Mouse (Mus musculus) CD4-positive naive resting alpha-beta T cell, adult 76 days (primary cell): ENCODE measurements around the gene Alg5. TPM values are rescaled to one million over a fixed set of nuclear protein-coding genes. Genes with fewer than 3 reads are reported as not detected.

Experiments
- total RNA-seq: library from RNA; stranded (reverse); gene quantifications from one replicate; pipeline ENCODE4 v1.2.4, GENCODE M21; 2023

Gene Alg5
- total RNA-seq, result 25.6 TPM

DNA sequence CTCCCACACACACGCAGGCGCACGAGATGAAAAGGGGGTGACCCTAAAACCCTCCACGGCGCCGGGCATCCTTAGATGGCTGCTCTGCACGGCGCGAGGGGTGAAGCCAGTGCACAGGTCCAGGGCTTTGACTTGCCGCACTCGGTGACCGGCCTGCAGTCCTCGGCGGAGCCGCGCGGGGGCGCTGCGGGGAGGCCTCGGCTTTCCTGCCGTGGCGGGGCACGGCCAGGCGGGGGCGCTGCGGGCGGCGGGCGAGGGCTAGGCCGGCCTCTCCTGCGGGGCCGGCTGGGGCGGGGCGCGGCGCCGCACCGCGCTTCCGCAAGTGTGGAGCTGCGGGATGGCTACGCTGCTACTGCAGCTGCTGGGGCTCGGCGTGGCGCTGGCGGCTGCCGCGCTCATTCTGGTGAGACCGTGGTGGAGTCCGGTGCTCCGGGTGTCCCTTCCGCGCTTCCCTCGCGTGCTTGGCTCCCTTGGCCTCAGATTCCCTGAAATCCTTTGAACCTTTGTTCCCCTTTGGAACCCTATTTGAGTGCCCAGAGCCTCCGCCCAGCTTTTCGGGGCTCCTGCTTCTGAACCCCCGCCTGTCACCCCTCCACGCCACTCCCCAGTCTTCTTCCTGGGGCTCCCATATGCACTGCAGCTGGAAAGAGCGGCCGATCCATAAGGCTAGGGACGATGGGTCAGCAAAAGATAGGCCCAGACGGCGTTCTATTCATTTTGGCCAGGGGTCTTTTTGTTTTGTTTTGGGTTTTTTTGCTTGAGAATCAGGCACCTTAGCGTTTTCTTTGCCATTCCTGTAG lies at the start of gene Alg5, which contains the start of gene Exosc8:
TSS of gene Alg5 (plus strand) at position 293 of the 800 bp plus-strand sequence.
TSS of gene Exosc8 (minus strand) at position 147 of the 800 bp plus-strand sequence.

DNA sequence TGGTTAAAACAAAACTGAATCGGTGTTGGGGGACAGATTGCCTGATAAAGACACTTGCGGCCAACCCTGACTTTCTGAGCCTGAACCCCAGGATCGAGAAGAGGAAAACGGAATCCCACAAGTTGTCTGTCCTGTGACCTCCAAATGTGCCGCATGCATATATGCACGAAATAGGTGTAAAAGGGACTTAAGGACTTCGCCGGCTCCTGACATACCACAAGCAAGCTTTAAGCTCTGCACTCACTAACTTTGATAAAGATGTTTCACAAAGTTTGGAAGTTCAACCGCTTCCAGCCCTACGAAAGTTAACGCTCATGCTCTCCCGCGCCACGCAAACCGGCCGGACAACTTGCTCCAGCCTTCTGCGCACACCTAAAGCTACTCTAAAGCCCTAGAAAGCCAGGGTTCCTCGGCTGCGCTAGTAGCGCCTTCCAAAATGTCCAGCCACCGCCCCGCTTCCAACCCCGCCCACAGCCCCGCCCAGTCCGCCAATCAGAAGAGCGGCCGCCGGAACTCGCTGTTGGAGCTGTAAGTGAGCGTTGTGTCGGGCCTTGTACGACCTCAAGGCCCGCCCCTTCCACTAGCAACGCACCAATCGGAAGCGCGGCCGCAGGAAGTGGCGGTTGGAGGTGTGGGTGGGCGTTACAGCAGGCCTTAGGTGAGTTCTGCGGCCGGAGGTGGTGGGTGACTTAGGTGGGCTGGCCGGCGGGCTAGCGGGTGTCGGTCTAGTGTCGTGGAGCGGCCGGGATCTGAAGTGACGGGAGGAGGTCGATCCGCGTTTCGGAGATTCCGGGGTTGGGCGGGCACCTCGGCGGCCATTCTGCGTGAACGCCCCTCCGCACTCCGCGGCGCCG lies 42.9 kb upstream of the Alg5 start, which contains the start of gene Supt20:
TSS of gene Supt20 (plus strand) at position 606 of the 854 bp plus-strand sequence.

DNA sequence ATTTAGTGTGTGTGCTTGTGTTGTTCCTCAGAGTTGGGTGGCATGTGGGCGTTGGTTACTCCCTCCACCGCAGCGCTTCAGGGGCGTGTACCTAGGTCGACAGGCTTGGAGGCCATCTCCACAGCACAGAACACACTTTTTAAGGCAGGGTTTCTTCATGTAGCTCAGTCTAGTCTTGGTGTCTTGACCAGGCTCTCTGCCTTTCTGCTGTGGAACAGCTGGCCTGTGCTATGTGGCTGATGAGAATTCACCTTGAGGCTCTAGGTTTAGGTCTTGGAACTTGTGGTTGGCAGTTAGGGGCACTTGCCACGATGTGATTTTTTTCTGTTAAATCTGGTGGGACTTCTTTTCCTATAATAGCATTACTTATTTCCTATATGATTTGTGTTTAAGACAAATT lies 21.1 kb upstream of the Alg5 start, which contains the start of gene Gm21958:
TSS of gene Gm21958 (minus strand) at position 101 of the 400 bp plus-strand sequence.

DNA sequence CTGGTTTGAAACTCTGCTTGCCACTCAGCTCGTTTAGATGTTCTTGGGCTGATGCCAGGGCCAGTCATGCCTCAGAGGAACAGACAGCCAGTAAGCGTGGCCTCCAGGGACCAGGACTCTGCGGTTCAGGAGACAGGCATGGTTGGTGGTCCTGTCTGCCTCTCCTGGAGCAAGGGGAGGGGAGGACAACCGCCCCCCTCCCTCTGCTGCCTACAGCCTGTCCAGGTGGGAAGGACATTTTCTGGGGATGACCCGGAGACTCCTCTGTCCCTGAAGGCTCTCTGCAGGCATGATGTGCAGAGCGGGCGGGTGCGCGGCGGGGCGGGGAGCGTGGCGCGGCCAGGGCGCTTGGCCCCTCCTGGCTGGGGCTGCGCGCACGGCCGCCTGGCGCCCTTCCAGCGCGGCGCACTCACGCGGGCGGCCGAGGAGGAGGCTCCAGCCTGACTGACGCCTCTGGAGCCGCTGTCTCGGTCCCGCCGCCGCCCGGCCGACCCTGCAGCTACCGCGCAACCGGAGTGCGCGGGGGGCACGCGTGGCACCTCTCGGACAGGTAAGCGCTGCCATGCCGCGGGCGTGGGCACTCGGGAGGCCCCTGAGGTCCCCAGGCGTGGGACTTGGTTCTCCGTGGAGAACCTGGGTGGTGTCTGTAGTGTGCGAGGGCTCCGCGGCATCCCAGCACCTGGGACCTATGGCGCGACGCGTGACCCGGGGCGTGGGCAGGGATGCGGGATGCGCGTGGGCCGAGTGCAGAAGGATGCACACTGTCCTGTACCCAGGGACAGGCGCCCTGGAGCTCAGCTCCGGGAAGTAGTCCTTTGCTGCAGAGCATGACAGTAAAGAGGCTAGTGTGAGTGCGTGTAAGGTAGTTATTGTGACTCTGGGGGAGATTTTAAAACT lies 20.1 kb downstream of the Alg5 start, which contains the start of gene Smad9:
TSS of gene Smad9 (plus strand) at position 438 of the 897 bp plus-strand sequence.

Other genes with a start within 250 kb of the Alg5 start
- 148 TPM for gene Supt20, start 42.7 kb upstream of the Alg5 start, total RNA-seq
- gene Gm21958, start 21.2 kb upstream of the Alg5 start, total RNA-seq, result not detected
- gene Exosc8, start 146 bp upstream of the Alg5 start, total RNA-seq, result 99.6 TPM
- gene Smad9, start 20.0 kb downstream of the Alg5 start, total RNA-seq, result 0.15 TPM
- gene Rfxap, start 72.3 kb downstream of the Alg5 start, total RNA-seq, result 36.8 TPM
- gene Sertm1, start 180.3 kb downstream of the Alg5 start, total RNA-seq, result not detected